Mouse (Mus musculus): ENCODE results near the gene Zfp658.

Zfp658 gene

DNA sequence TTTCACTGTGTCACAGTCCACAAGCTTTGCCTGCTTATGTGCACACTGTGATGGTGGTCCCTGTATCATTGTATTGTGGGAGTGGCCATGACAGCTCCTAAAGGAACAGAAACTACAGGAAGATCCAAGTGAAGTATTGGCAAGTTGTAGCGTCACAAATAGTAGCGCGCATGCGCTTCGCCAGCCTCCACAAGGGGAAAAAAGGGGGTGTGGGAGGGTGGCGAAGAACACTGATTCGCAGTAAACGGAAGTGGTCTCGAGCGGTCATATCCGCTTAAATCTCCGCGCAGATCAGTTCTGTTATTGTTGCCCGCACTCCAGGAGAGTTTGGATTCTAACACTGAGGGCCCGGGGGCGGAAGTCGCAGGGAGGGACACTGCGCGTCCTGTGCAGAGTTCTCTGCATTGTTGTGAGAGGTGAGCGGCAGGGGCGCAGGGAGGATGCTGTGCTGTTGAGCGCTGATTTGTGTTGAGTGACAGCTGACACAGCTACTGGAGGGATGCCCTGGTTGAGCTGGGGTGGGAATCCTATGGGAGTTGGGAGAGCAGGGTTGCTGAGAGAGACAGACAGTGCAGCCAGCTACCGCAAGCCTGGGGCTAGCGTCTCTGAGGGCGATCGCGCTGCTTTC lies at the start of gene Zfp658:
Gene Zfp658 (plus strand): TSS at position 251 of the 628 bp plus-strand sequence.
- DNase-seq = peak; percentile 90

DNA sequence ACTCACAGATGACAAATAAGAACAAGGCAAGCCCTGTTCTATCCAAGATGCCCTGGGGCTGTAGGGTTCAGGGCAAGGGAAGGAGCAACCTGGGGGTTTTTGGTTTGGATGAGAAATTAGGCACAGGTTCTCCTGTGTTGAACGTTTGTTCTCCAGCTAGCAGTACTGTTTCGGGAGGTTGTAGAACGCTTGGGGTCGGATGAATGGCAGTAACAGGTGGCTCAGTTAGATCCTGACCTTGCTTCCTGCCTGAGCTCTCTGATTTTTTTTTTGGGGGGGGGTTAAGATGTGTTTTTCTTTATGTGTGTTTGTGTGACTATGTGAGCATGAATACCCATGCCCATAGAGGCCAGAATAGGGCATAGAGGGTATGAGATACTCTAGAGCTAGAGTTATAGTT lies 49.5 kb upstream of the Zfp658 start:
- no peak for DNase-seq

DNA sequence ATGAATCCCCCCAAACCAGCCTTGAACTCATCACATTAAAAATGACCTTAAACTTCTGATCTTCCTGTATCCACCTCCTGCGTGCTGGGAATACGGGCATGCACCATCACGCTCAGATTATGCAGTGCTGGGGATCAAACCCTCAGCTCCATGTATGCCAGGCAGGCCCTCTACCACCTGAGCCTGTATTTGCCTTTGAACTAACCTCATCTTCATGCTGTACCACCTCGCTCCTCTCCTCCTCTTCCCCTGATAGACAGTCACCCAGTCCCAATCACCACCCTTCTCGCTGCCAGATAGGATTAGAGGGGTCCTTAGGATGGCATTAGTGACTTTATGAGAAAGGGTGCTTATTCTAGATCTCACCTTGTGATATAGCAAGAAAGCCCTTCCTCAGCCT lies 47.0 kb upstream of the Zfp658 start:
- DNase-seq = no peak

GRCm38 (mm10) chr7:43518341-43518740 lies 43.7 kb upstream of the Zfp658 start:
- no peak for DNase-seq

DNA sequence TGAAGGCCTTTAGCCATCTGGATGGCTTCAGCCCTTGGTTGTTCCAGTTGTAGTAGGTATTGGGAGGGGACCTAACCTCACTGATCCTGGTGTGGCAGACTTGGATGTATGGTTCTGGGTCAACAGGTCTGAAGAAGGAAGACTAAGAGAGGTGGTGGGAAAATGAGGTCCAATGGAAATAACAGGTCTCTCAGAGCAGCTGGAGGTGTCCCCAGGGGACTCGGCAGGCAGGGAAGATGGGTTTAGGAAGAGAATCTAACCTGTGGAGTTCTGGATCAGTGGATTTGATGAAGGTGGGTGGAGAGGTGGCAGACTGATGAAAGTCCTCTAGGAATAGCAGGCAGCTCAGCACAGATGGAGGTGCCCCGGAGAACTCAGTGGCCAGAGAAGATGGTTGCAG lies 39.3 kb upstream of the Zfp658 start:
- no peak for DNase-seq

DNA sequence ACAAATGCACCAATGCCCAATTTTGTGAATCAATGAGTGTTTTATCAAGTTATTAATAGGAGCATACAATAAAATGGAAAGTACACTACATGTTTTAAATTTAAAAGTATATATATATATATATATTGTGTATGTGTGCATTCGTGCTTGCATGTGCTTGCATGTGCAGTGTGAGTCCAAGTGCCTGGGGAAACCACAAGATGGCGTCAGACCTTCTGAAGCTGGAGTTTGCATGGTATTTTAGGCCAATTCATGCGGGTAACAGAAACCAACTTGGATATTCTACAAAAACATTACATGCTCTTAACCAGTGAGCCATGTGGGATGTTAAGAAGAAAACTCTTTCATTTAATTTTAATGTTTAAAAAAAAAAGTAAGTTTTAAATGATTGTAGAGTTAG lies 36.7 kb upstream of the Zfp658 start:
- DNase-seq = no peak

GRCm38 (mm10) chr7:43530216-43530785 lies 31.8 kb upstream of the Zfp658 start:
- no peak for DNase-seq

GRCm38 (mm10) chr7:43532936-43533505 lies 29.0 kb upstream of the Zfp658 start:
- no peak for DNase-seq

- no peak for DNase-seq
Observed at GRCm38 (mm10) chr7:43538524-43538923, 23.5 kb upstream of the Zfp658 start.

GRCm38 (mm10) chr7:43544225-43544977 lies 17.7 kb upstream of the Zfp658 start, which contains the start of gene Cd33:
Gene Cd33, minus strand, starts transcription at chr7:43544428.
- no peak for DNase-seq

DNA sequence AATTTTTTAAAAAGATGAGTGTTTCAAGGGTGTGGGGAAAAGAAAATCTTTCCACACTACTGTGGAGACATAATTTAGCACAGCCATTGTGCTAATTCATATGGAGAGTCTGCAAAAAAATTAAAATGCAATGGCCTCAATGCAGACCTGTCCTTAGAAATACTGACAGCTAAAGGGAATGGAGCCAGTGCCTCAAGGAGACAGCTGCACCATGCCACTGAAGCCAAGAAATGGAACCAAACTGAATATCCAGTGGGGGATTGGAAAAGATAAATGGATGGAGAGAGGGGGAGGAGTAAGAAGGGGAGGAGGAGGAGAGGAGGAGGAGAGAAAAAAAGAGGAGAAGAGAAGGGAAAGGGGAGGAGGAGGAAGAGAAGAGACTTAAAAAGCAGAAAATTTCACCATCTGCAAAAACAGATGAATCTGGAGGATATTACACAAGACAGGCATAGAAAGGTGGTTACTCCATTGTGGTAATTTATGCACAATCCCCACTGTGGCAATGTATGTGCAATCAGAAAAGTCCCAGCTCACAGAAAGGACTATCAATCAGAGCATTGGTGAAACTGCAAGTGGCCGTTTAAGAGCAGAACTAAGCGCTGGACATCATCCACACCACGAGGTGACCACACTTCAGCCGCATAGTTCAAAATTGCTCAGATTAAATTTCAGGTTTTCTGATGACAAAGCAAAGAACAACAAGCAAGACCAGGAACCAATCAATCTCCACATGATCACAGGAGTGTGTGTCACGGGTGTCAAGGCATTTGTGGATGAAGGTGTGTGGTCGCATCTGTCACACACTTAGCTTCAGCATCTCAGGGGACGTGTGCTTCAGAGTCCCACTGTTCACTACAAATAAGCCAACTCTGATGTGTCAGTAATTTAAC lies 16.2 kb upstream of the Zfp658 start:
- DNase-seq = no peak

DNA sequence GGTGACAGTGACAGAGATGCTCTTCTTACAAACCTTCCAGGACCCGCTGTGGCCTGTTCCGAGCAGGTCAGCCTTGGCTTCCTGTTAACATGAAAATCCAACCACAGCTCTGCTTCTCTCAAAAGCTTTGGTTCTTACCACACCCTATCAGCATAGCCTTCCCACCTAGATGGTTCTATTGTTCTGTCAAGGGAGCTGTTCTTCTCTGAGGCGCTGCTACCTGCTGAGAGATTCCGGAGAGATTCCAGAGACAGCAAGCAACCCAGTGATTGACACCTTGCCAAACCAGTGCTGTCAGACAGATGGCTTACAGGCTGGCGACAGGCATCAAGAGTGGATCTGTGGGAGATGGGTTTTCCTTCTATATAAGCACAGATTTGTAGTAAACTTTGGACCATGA lies 14.4 kb upstream of the Zfp658 start:
- DNase-seq = no peak

GRCm38 (mm10) chr7:43548206-43548605 lies 13.8 kb upstream of the Zfp658 start:
- DNase-seq = no peak

DNA sequence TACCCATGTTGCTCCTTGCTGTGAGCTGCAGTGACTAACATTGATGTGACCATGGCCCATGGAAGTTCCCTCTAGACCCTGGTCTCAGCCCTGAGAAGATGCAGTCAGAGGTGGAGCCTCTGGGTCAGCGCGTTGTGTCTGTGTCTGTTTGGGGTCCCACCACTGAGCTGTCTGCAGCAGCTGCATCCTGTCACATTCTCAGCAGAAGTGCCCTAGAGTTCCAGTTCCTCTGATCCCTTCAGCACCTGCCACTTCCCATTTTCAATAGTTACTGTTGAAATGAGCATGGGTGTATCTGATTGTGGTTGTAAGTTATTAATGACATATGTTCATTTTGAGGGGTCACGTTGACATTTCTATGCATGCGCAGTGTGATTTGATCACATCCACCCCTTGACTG lies 8.9 kb upstream of the Zfp658 start:
- no peak for DNase-seq

- peak; percentile 34 for DNase-seq
Observed at GRCm38 (mm10) chr7:43554550-43554949, 7.5 kb upstream of the Zfp658 start.

DNA sequence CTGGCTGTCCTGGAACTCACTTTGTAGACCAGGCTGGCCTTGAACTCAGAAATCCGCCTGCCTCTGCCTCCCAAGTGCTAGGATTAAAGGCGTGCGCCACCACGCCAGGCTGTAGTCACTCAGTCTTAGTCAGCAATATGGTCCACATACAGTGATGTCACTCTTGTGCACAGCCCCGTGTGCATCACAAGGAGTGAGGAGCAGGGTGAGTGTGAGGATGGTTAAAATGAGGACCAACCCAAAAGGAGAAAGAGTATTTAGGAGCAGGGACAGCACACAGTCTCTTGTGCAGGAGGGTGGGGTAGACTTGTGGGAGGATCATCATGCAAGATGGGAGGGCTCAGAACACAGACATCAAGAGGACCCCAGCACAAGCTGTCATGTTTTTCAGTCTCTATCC lies 6.7 kb upstream of the Zfp658 start:
- no peak for DNase-seq

DNA sequence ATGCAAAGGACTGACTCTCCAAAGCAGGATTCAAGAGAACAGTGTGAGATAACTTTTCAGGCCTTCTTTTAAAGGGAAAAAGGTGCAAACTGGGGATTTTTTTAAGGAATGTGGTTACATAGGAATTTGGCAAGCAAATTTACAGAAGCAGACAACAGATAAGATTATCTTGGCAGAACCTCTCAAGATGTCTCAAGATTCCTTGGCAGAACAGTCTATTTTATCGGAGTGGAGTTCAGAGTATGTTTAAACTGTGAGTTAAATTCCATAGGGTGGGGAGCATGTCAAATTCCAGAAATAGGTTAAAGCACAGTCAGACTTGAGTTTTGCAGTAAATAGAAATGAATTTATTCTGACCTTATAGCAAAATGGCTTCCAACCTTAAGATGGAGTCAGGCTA lies 5.2 kb upstream of the Zfp658 start:
- no peak for DNase-seq

- peak; percentile 24 for DNase-seq
Observed at GRCm38 (mm10) chr7:43562651-43563070, 605 bp downstream of the Zfp658 start.

- DNase-seq = no peak
Observed at GRCm38 (mm10) chr7:43563300-43563699, 1.2 kb downstream of the Zfp658 start.

DNA sequence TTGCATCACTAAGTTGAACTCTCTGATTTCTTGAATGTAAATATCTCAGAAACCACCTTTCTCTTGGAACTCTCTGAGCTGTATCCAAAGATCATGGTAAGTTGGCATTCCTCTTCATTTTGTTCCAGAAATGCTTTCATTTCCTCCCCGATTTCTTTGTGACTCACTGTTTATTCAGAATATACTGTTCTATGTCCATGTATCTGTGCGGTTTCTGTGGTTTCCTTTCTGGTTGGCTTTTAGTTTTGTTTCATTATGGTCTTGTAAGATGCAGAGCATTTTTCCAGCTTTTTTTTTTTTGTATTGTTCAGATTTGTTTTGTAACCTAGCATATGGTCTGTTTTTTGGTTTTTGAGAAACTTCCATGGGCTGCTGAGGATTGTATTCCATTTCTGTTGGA lies 9.2 kb downstream of the Zfp658 start:
- DNase-seq = no peak

DNA sequence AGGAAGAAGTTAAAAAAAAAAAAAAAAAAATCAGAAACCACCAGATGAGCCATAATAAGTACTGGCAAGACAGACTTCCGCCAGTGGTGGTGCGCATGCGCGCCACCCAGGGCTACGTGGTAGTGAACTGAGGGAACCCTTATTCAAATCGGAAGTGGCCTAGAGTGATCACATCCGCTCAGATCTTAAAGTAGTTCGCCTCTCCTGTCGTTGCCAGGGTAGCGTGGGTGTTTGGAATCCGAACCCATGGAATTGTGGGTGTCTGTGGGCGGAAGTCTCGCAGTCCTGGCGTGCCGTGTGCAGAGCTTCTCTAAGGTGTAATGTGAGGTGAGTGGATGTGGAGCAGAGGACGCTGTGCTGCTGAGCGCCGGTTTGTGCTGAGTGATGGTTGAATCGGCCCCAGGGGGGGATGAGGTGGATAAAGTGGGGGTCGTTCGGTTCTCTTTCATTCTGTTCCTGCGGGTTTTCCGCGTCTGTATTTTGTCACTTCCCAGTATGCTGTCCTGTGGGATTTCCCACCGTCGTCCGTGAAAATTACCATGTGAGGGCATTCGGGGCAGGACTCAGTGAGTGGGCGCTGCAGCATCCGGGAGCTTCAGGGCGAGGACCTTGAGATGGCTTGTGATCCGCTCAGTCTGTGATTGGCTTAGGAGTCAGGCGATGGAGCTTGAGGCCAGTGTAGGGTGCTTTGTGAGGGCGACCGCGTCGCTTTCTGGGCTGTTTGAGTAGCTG lies 17.6 kb downstream of the Zfp658 start, which contains the start of gene Zfp719:
Gene Zfp719 (plus strand): TSS at position 171 of the 732 bp plus-strand sequence.
- peak; percentile 94 for DNase-seq

DNA sequence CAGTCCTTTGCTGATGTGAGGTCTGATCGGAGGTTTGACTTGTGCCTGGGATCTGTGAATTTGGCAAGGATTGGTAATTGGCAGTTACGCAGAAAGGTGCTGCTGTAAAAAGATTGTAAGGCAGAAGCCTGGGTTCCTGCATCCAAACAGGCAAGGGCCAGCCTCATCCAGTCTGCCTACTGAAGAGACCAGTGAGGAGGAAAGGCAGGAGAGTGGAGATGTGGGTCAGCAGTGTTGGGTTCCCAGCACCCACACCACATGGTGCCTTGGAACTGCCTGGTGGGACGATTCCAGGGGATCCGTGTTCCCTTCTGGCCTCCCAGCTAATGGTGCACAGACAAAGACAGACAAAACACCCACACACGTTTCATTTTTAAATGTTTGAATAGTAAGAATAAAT lies 18.5 kb downstream of the Zfp658 start:
- DNase-seq = no peak
